Mouse (Mus musculus) CH12.LX (cell line): Measurements from ENCODE around the gene Cpt1a.

Experiments used
- CTCF ChIP-seq, 2 experiments: IDR thresholded peaks in 1 of 2; conservative IDR thresholded peaks in 1 of 2; 2 replicates each; pipeline ENCODE4 v1.5.1; 2011 to 2012; ENCODE audit warnings: low read depth in 2 of 2, low read length in 2 of 2, improper control_type of control experiment in 1 of 2, inconsistent platforms in 1 of 2, mild to moderate bottlenecking in 1 of 2, moderate library complexity in 1 of 2
- EP300 ChIP-seq: IDR thresholded peaks from 2 replicates; pipeline ENCODE4 v1.6.1; 2011; ENCODE audit warnings: low read length, improper control_type of control experiment
- MAX ChIP-seq: IDR thresholded peaks from 2 replicates; pipeline ENCODE4 v1.6.1; 2011; ENCODE audit warnings: low read length, improper control_type of control experiment
- POLR2A ChIP-seq: IDR thresholded peaks from 2 replicates; pipeline ENCODE4 v1.6.1; 2011; ENCODE audit warnings: low read depth, mild to moderate bottlenecking, improper control_type of control experiment, low read length
- RAD21 ChIP-seq: IDR thresholded peaks from 2 replicates; pipeline ENCODE4 v1.6.1; 2011; ENCODE audit warnings: low read depth, mild to moderate bottlenecking, low read length, improper control_type of control experiment, moderate library complexity
- SMC3 ChIP-seq: IDR thresholded peaks from 2 replicates; pipeline ENCODE4 v1.6.1; 2011; ENCODE audit warnings: low read depth, low read length, improper control_type of control experiment
- TCF12 ChIP-seq: IDR thresholded peaks from 2 replicates; pipeline ENCODE4 v1.6.1; 2014; ENCODE audit warnings: low read depth, mild to moderate bottlenecking, inconsistent platforms, low read length, improper control_type of control experiment
- USF1 ChIP-seq: IDR thresholded peaks from 2 replicates; pipeline ENCODE4 v1.6.1; 2014; ENCODE audit warnings: low read depth, mild to moderate bottlenecking, inconsistent platforms, low read length, improper control_type of control experiment
- ZNF384 ChIP-seq: IDR thresholded peaks from 2 replicates; pipeline ENCODE4 v1.6.1; 2012; ENCODE audit warnings: low read depth, low read length, improper control_type of control experiment, inconsistent platforms

GRCm38 (mm10) chr19:3414268-3414733 lies 92.2 kb downstream of the Cpt1a start, which contains the start of gene Gal:
- no peak for TF ChIP-seq POLR2A
- no peak for TF ChIP-seq SMC3
- TF ChIP-seq CTCF (conservative IDR thresholded peaks at IDR 0.05 in 1 of 2, IDR thresholded peaks at IDR 0.05 in 1 of 2; ENCODE audit: low read depth in 2 of 2, low read length in 2 of 2) = no peak
- TF ChIP-seq ZNF384 = no peak
- TF ChIP-seq TCF12 = no peak
- TF ChIP-seq EP300 = no peak
- TF ChIP-seq RAD21 = no peak
- TF ChIP-seq MAX = no peak
- no peak for TF ChIP-seq USF1
